Mouse (Mus musculus) heart, adult 11 months (tissue): ENCODE measurements around the gene Pde6c.

Experiments
- DNase-seq: peaks from one replicate; pipeline ENCODE4 v3.0.0; 2022

Pde6c gene

GRCm38 (mm10) chr19:38132481-38132880, at the start of gene Pde6c:
Pde6c (plus strand) TSS chr19:38132781.
- DNase-seq, result no peak

- DNase-seq, result no peak
Measured at GRCm38 (mm10) chr19:38082931-38083525, 49.6 kb upstream of the Pde6c start.

- peak; percentile 84 for DNase-seq
Measured at GRCm38 (mm10) chr19:38085841-38086240, 46.7 kb upstream of the Pde6c start.

GRCm38 (mm10) chr19:38086948-38087551, 45.5 kb upstream of the Pde6c start:
- DNase-seq, result peak; percentile 88

GRCm38 (mm10) chr19:38089358-38089757, 43.2 kb upstream of the Pde6c start:
- peak; percentile 79 for DNase-seq

GRCm38 (mm10) chr19:38091512-38091985, 41.0 kb upstream of the Pde6c start:
- DNase-seq, result no peak

GRCm38 (mm10) chr19:38096231-38096630, 36.4 kb upstream of the Pde6c start:
- DNase-seq, result no peak

- no peak for DNase-seq
Measured at GRCm38 (mm10) chr19:38096858-38097758, 35.5 kb upstream of the Pde6c start, which contains the start of gene Ffar4. Ffar4 (plus strand) TSS chr19:38097071.

GRCm38 (mm10) chr19:38107871-38108270, 24.7 kb upstream of the Pde6c start:
- DNase-seq, result no peak

- no peak for DNase-seq
Measured at GRCm38 (mm10) chr19:38109506-38110242, 22.9 kb upstream of the Pde6c start.

- no peak for DNase-seq
Measured at GRCm38 (mm10) chr19:38111056-38111455, 21.5 kb upstream of the Pde6c start.

GRCm38 (mm10) chr19:38112575-38112974, 20.0 kb upstream of the Pde6c start:
- no peak for DNase-seq

- DNase-seq, result no peak
Measured at GRCm38 (mm10) chr19:38114834-38115491, 17.6 kb upstream of the Pde6c start.

- DNase-seq, result no peak
Measured at GRCm38 (mm10) chr19:38120123-38120760, 12.3 kb upstream of the Pde6c start.

GRCm38 (mm10) chr19:38123921-38124320, 8.7 kb upstream of the Pde6c start:
- DNase-seq, result peak; percentile 85

- peak; percentile 95 for DNase-seq
Measured at GRCm38 (mm10) chr19:38124401-38125218, 8.0 kb upstream of the Pde6c start.

GRCm38 (mm10) chr19:38125219-38125610, 7.4 kb upstream of the Pde6c start, which contains the start of gene Rbp4:
Rbp4 (minus strand) TSS chr19:38125281.
- DNase-seq, result no peak

- peak; percentile 79 for DNase-seq
Measured at GRCm38 (mm10) chr19:38126656-38127055, 5.9 kb upstream of the Pde6c start.

- DNase-seq, result peak; percentile 66
Measured at GRCm38 (mm10) chr19:38133986-38134385, 1.4 kb downstream of the Pde6c start.

GRCm38 (mm10) chr19:38134806-38135205, 2.2 kb downstream of the Pde6c start:
- peak; percentile 79 for DNase-seq
